Mouse (Mus musculus) kidney, embryonic 15.5 days (tissue): ENCODE measurements around the gene Il12a. TPM values are rescaled to one million over a fixed set of nuclear protein-coding genes. Genes with fewer than 3 reads are reported as not detected.
A peak's percentile ranks its signal among the peaks of the same experiment; 100 is the strongest.

ENCODE experiments used
- ATAC-seq: fragments of 200-750 bp; cut with Nextera tagmentation; replicated peaks from 2 replicates; pipeline ENCODE4 v1.8.0; 2017; ENCODE audit warnings: moderate TSS enrichment; ENCODE audit not compliant: low FRiP score
- H3K27ac ChIP-seq: fragments of 300-500 bp; sonication (generic); 2 replicates; pipeline ENCODE4 v1.5.1; 2015; ENCODE audit warnings: mild to moderate bottlenecking, inconsistent platforms
- H3K27me3 ChIP-seq: fragments of 300-500 bp; sonication (generic); 2 replicates; pipeline ENCODE4 v1.6.1; 2015; ENCODE audit warnings: inconsistent platforms
- H3K36me3 ChIP-seq: fragments of 300-500 bp; sonication (generic); 2 replicates; pipeline ENCODE4 v1.6.1; 2015; ENCODE audit warnings: inconsistent platforms
- H3K4me1 ChIP-seq: fragments of 300-500 bp; sonication (generic); 2 replicates; pipeline ENCODE4 v1.6.1; 2015; ENCODE audit warnings: inconsistent platforms
- H3K4me2 ChIP-seq: fragments of 300-500 bp; sonication (generic); 2 replicates; pipeline ENCODE4 v1.6.1; 2015; ENCODE audit warnings: moderate library complexity, mild to moderate bottlenecking, inconsistent platforms
- H3K4me3 ChIP-seq: fragments of 300-500 bp; sonication (generic); replicated peaks from 2 replicates; pipeline ENCODE4 v1.5.1; 2015; ENCODE audit warnings: mild to moderate bottlenecking, inconsistent platforms
- H3K9ac ChIP-seq: fragments of 300-500 bp; sonication (generic); 2 replicates; pipeline ENCODE4 v1.6.1; 2015; ENCODE audit warnings: mild to moderate bottlenecking, inconsistent platforms
- H3K9me3 ChIP-seq: fragments of 300-500 bp; sonication (generic); replicated peaks from 2 replicates; pipeline ENCODE4 v1.6.1; 2016; ENCODE audit warnings: inconsistent platforms
- WGBS: fragments of 180-500 bp; shearing (Covaris S2); methylation state at CpG from one replicate; pipeline ENCODE4 v1.1.7; 2015; ENCODE audit warnings: mixed read lengths; 5-methylcytosine and 5-hydroxymethylcytosine counted together
- polyA plus RNA-seq: library from polyadenylated mRNA; unstranded; fragments of >200 nt; fragmentation: Nextera tagmentation; extraction: Ambion mirVana; gene quantifications from 2 replicates; pipeline ENCODE4 v1.2.1, GENCODE M21; 2015

Il12a gene
- polyA plus RNA-seq = 0.37 and 0.40 TPM in 2 replicates

DNA sequence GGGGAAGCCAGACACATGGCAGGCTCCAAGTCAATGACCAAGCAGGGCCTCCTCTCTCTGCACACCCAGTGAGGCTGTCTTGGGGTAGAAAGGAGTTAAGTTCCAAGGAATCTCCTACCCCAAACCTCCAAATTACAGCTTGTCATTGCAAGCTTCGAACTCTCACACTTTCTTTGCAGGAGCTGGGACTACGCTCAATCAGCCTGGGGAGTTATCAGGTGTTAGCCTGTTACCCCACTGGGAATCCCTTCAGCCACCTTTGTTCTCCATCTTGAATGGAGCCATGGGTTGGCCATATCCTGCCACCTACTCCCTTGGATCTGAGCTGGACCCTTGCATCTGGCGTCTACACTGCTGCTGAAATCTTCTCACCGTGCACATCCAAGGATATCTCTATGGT lies at the start of gene Il12a:
TSS of gene Il12a (plus strand) at position 301 of the 400 bp plus-strand sequence.
- ATAC-seq = no peak
- Histone ChIP-seq H3K27me3 (no peaks in the 10 kb centered on the region), H3K4me1 (peaks cover 39% of the 10 kb centered on the region), H3K36me3 (no peaks in the 10 kb centered on the region), H3K4me2 (no peak within 1 kb of the TSS), H3K27ac (no peak within 1 kb of the TSS), H3K4me3 (no peak within 1 kb of the TSS), H3K9me3 (no peaks in the 10 kb centered on the region), H3K9ac (no peak within 1 kb of the TSS)
- 97% methylated on average over 4 of the region's 4 CpGs for WGBS

DNA sequence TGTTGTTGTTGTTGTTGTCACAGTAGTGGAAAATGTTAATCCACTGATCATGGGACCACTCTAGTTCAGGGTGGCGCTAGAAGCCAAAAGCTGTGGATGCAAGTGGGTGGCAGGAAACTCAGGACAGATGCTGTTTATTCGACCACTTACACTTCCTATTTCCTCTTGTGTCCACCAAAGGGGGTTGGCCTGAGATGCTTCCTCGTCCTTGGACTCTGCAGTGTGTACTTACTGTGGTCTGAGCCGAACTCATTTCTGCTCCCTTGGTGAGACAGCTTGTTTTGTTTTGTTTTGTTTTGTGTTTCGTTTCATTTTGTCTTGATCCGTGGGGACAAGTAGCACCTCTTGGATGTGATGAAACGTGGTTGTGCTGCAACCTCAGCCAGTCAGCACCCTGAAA lies 47.5 kb upstream of the Il12a start:
- WGBS = 83% methylated on average over 7 of the region's 7 CpGs
- H3K9me3 ChIP-seq = no peaks in the 10 kb centered on the region
- H3K27me3 ChIP-seq = no peaks in the 10 kb centered on the region
- no peak overlapping the region for H3K4me2 ChIP-seq
- no peak overlapping the region for H3K27ac ChIP-seq
- H3K4me3 ChIP-seq = no peak overlapping the region
- no peaks in the 10 kb centered on the region for H3K36me3 ChIP-seq
- no peak overlapping the region for H3K9ac ChIP-seq
- peaks cover 8% of the 10 kb centered on the region; the same call in 1 of the 2 replicates for H3K4me1 ChIP-seq
- ATAC-seq = no peak

DNA sequence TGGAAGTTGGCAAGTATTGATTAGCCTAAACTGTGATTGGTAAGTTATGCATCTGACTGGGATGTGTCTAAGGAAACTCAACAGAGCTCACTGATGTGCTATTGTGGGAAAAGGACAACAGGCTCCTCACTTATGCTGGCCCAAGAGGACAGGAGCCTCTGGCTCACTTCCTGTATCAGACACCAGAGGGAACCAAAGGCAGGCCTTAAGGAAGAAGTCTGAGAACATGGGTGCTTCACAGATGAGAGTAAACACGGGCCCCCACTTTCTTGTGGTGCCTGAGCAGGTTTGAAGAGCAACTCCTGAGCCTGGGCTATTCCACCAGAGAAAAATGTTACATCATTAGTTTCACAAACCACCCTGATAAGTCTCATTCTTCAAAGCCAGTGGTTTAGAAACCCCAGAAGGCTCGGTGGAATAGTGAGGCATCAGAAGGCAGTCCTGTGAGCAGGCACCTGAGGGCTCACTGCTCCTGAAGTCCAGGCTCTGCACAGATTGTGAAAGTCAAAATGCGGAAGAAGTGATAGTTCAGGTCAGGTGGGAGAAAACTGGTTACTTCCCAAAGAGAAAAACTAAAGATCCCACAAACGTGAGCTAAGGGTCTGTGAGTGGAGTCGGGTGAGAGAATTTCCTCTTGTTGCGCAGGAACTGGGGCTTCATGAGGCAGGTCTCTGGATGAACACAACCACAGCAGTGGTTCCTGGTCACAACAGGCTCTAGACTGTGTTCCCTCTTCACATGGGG lies 43.9 kb upstream of the Il12a start:
- Histone ChIP-seq H3K9me3 (no peaks in the 10 kb centered on the region), H3K27ac (no peak overlapping the region), H3K27me3 (no peaks in the 10 kb centered on the region), H3K9ac (no peak overlapping the region), H3K4me2 (no peak overlapping the region), H3K4me3 (no peak overlapping the region), H3K4me1 (peaks cover 8% of the 10 kb centered on the region; the same call in 1 of the 2 replicates), H3K36me3 (no peaks in the 10 kb centered on the region)
- ATAC-seq = no peak
- WGBS = 89% methylated on average over 6 of the region's 6 CpGs

DNA sequence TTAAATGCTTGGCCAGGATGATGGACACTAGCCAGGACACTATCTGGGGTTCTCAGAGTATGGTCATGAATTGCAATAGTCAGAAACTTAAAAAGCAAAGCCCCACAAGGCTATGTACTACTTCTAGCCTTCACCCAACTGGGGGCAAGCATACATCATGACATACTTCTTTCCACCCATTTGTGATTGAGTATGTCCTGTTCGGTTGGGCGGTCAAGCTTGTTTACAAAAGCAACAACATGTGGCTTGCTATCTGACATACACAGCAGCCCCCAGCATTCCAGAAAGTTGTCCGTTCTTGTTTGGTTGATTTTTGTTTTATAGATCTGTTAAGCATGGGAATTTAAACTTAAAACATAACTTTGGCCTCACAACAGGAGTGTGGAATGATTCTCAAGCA lies 43.2 kb upstream of the Il12a start:
- Histone ChIP-seq H3K27ac (peak overlapping the region; percentile 62), H3K36me3 (no peaks in the 10 kb centered on the region), H3K9me3 (no peaks in the 10 kb centered on the region), H3K4me2 (no peak overlapping the region), H3K4me3 (no peak overlapping the region), H3K9ac (no peak overlapping the region), H3K4me1 (peaks cover 8% of the 10 kb centered on the region; the same call in 1 of the 2 replicates), H3K27me3 (no peaks in the 10 kb centered on the region)
- ATAC-seq = peak; percentile 69
- WGBS = 44% methylated on average over 3 of the region's 3 CpGs

DNA sequence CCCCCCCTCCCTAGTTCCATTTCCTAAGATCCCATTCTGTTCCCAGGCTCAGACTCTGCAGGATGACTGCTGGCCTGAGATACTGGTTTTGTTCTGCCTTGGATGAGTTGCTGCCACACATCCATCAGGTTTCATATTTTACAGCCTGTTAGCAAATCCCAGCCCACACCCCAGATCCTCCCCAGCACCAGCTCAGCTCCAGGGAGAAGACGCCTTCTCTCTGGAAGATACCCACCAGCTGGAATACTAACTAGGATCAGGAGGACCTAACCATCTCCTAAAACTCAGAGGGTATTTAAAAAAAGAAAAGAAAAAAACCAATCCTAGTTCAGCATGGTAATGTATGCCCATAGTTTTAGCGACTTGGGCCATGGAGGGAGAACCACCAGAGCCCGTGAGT lies 40.2 kb upstream of the Il12a start:
- no peak overlapping the region for H3K9ac ChIP-seq
- no peak for ATAC-seq
- no peaks in the 10 kb centered on the region for H3K9me3 ChIP-seq
- H3K4me1 ChIP-seq = peaks cover 8% of the 10 kb centered on the region; the same call in 1 of the 2 replicates
- no peak overlapping the region for H3K27ac ChIP-seq
- H3K4me3 ChIP-seq = no peak overlapping the region
- H3K36me3 ChIP-seq = no peaks in the 10 kb centered on the region
- 76% methylated on average over 3 of the region's 3 CpGs for WGBS
- H3K4me2 ChIP-seq = no peak overlapping the region
- H3K27me3 ChIP-seq = no peaks in the 10 kb centered on the region

DNA sequence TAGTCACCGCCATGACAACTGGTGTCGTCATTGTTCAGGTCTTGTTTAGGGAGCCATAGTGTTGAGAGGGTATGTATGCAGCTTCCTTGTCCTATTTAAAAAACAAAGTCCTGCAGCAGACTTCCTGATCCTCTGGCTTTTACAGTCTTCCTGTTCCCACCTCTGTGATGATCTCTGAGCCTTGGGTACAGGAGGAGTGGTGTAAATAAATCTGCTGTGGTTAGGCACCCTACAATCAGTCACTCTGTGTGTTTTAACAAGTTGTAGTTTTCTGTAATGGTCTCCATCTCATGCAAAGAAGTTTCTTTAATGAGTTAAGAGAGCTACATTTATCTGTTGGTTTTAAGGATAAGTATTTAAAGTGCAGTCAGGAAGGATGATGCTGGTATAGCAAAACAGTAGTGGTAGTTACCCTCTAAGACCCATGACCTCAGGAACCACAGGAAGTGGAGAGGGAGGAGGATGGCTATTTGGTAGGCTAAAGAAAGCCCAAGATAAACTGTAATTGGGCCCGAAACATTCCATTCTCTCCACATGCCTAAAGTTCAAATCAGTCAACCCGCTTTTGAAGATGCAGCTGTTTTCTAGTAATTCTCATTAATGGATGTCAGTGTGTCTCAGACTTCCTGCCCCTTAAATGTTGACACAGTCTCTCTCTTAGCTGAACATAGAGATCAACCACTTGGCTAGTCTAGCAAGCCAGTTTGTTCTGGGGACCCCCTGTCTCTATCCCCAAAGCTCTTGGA lies 33.7 kb upstream of the Il12a start:
- Histone ChIP-seq H3K9me3 (no peaks in the 10 kb centered on the region), H3K4me1 (peaks cover 9% of the 10 kb centered on the region), H3K27me3 (no peaks in the 10 kb centered on the region), H3K4me3 (no peak overlapping the region), H3K27ac (0 out of 2 replicates have a peak overlapping the region, but pooled peaks have one; percentile 4), H3K36me3 (no peaks in the 10 kb centered on the region), H3K9ac (no peak overlapping the region), H3K4me2 (no peak overlapping the region)
- no peak for ATAC-seq
- WGBS = 53% methylated on average over 4 of the region's 4 CpGs

DNA sequence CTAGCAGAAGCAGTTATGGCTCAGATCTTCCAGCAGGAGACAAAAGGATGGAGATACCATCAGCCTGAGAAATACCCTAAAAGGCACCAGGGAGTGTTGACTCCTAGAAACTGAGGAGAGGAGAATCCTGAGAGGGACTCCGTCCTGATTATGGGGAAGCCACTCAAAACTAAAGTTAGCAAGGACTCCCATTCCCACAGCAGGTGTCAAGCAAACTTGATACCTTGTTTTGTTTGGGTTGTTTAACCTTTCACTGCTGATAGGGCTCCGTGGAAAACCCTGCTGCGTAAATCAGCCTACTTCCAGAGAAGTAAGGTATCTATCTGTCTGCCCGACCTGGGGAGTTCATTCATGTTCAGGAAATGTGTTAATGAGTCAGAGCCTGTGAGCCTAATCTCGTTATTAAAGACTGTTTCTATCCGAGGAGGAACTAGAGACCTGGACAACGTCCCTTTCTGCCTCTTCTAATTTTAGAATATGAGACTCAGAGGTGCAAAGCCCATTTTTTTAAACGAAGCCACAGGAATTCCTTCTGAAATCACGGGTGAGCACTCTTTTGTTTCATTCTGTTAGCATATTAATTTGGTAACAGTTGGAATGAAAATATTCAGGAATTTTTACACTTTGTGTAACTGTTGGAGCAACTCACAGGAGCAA lies 32.7 kb upstream of the Il12a start:
- 19% methylated on average over 9 of the region's 9 CpGs for WGBS
- no peak for ATAC-seq
- peaks cover 9% of the 10 kb centered on the region for H3K4me1 ChIP-seq
- no peaks in the 10 kb centered on the region for H3K36me3 ChIP-seq
- H3K4me3 ChIP-seq = no peak overlapping the region
- no peaks in the 10 kb centered on the region for H3K9me3 ChIP-seq
- no peaks in the 10 kb centered on the region for H3K27me3 ChIP-seq
- no peak overlapping the region for H3K9ac ChIP-seq
- 0 out of 2 replicates have a peak overlapping the region, but pooled peaks have one; percentile 4 for H3K27ac ChIP-seq
- no peak overlapping the region for H3K4me2 ChIP-seq

DNA sequence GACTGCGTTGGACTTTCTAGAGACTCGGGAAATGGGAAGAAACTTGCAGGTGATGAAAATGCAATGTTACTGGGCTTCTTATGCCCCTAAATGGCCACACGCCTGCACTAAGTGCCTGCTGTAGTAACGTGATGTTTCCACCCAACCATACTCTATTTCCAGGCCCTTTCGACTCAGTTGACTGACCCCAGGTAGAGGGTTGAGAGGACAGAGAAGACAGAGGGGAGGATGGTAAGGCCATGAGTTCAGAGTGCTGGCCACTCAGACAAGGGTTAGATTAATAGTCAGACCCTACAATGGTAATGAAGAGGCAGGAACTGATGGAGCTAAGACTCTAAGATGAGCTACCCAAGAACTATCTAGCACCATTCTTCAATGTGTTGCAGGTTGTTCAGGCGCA lies 30.4 kb upstream of the Il12a start:
- Histone ChIP-seq H3K4me1 (peaks cover 9% of the 10 kb centered on the region), H3K27ac (no peak overlapping the region), H3K4me2 (no peak overlapping the region), H3K9me3 (no peaks in the 10 kb centered on the region), H3K27me3 (no peaks in the 10 kb centered on the region), H3K4me3 (no peak overlapping the region), H3K36me3 (no peaks in the 10 kb centered on the region), H3K9ac (no peak overlapping the region)
- ATAC-seq = no peak
- 96% methylated on average over 6 of the region's 6 CpGs for WGBS

DNA sequence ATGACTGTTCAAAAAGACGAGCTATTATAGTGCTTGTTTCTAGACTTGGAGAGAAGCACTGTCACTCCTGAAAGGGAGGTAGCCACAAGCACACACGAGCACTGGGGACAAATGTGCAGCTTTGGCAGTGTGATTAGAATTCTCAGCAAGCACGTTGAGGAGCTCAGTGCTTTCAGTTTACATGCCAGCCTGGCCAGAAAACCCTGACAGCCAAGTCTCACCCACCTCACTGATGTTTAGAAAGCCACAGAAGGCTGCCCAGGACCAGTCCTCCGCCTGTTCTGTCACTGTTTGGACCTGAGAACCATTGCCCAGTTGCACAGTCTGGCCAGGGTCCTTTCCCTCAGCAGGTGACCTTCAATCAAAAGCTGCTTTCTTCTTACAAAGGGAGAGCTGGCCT lies 29.9 kb upstream of the Il12a start:
- 80% methylated on average over 4 of the region's 4 CpGs for WGBS
- Histone ChIP-seq H3K4me1 (peaks cover 9% of the 10 kb centered on the region), H3K36me3 (no peaks in the 10 kb centered on the region), H3K27me3 (no peaks in the 10 kb centered on the region), H3K27ac (no peak overlapping the region), H3K9me3 (no peaks in the 10 kb centered on the region), H3K4me3 (no peak overlapping the region), H3K4me2 (no peak overlapping the region), H3K9ac (no peak overlapping the region)
- no peak for ATAC-seq

DNA sequence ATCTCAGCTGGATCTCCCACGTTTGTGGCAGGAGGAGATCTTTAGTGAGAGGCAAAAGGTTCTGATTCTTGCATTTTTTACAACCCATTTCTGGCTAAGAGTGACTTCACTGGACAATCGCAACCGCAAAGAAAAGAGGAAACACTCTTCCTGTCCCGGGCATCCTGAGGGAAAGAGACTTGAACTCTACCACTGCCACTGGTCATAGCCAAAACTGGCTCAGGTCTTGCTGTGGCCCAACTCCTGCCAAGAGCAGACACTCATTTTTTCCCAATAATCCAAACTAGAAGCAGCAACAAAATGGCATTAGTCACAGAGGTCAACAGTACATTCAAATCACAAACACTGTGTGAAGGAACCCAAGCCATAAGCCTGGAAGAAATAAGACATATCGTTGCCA lies 28.1 kb upstream of the Il12a start:
- no peak for ATAC-seq
- no peak overlapping the region for H3K27ac ChIP-seq
- no peak overlapping the region for H3K4me3 ChIP-seq
- H3K9me3 ChIP-seq = no peaks in the 10 kb centered on the region
- 65% methylated on average over 5 of the region's 5 CpGs for WGBS
- peaks cover 5% of the 10 kb centered on the region for H3K4me1 ChIP-seq
- no peak overlapping the region for H3K4me2 ChIP-seq
- no peak overlapping the region for H3K9ac ChIP-seq
- no peaks in the 10 kb centered on the region for H3K36me3 ChIP-seq
- H3K27me3 ChIP-seq = no peaks in the 10 kb centered on the region

DNA sequence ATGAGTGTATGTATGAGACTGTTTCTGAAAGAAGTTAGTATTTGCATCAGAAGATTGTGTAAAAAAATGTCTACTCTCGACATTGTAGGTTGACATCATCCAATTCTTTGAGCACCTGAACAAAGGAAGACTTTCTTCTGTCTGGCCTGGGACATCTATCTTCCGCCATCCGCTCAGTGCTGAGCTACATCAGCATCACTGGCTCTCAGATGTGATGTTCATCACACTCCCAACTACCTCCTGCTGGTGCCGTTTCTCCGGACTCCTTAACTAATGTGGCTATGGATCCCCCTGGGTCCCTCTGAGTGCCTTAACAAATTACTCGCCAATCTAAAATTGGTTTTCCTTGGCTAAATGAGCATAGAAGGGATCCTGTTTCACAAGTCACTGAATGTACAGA lies 26.1 kb upstream of the Il12a start:
- WGBS = 80% methylated on average over 6 of the region's 6 CpGs
- ATAC-seq = no peak
- no peak overlapping the region for H3K4me2 ChIP-seq
- H3K4me1 ChIP-seq = no peaks in the 10 kb centered on the region
- H3K9me3 ChIP-seq = no peaks in the 10 kb centered on the region
- H3K27ac ChIP-seq = 0 out of 2 replicates have a peak overlapping the region, but pooled peaks have one; percentile 20
- no peak overlapping the region for H3K4me3 ChIP-seq
- H3K9ac ChIP-seq = no peak overlapping the region
- no peaks in the 10 kb centered on the region for H3K36me3 ChIP-seq
- H3K27me3 ChIP-seq = no peaks in the 10 kb centered on the region

DNA sequence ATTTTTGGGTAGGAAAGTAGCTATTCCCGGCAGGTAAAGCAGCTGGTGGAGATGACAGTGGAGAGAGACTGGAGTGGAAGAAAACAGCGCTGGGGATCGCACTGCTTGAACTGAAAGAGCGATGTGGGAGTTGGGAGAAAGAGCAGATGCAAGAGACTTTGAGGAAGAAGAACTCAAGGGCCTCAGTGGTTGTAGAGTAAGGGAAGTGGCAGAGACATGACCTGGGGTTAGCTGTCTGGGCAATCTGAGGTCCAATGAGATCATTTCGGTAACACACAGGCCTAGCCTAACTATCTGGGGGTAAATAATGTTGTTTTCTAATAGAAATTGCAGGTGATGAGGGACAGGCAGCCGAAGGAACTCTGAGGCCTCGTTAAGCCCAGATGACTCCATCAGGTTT lies 24.1 kb upstream of the Il12a start:
- WGBS = 89% methylated on average over 7 of the region's 7 CpGs
- H3K4me2 ChIP-seq = no peak overlapping the region
- H3K4me3 ChIP-seq = no peak overlapping the region
- no peak overlapping the region for H3K9ac ChIP-seq
- H3K27me3 ChIP-seq = no peaks in the 10 kb centered on the region
- H3K36me3 ChIP-seq = no peaks in the 10 kb centered on the region
- H3K4me1 ChIP-seq = no peaks in the 10 kb centered on the region
- H3K9me3 ChIP-seq = no peaks in the 10 kb centered on the region
- no peak overlapping the region for H3K27ac ChIP-seq
- no peak for ATAC-seq
